Mouse (Mus musculus) embryonic facial prominence, embryonic 15.5 days (tissue): ENCODE data around the gene Cpm. TPM values are rescaled to one million over a fixed set of nuclear protein-coding genes. Genes with fewer than 3 reads are reported as not detected.

Experiments
- ATAC-seq: fragments of 200-750 bp; cut with Nextera tagmentation; 2 replicates; pipeline ENCODE4 v1.8.0; 2017; ENCODE audit warnings: low read depth, moderate TSS enrichment; ENCODE audit not compliant: insufficient number of reproducible peaks, low FRiP score, low TSS enrichment
- H3K27ac ChIP-seq: fragments of 300-500 bp; sonication (generic); replicated peaks from 2 replicates; pipeline ENCODE4 v1.5.1; 2015; ENCODE audit warnings: mild to moderate bottlenecking, inconsistent platforms
- H3K27me3 ChIP-seq: fragments of 300-500 bp; sonication (generic); 2 replicates; pipeline ENCODE4 v1.6.1; 2015; ENCODE audit warnings: inconsistent platforms
- H3K36me3 ChIP-seq: fragments of 300-500 bp; sonication (generic); 2 replicates; pipeline ENCODE4 v1.6.1; 2015; ENCODE audit warnings: mild to moderate bottlenecking, inconsistent platforms
- H3K4me1 ChIP-seq: fragments of 300-500 bp; sonication (generic); 2 replicates; pipeline ENCODE4 v1.6.1; 2015; ENCODE audit warnings: inconsistent platforms
- H3K4me2 ChIP-seq: fragments of 300-500 bp; sonication (generic); replicated peaks from 2 replicates; pipeline ENCODE4 v1.6.1; 2015; ENCODE audit warnings: mild to moderate bottlenecking, inconsistent platforms
- H3K4me3 ChIP-seq: fragments of 300-500 bp; sonication (generic); replicated peaks from 2 replicates; pipeline ENCODE4 v1.5.1; 2015; ENCODE audit warnings: mild to moderate bottlenecking, inconsistent platforms
- H3K9ac ChIP-seq: fragments of 300-500 bp; sonication (generic); 2 replicates; pipeline ENCODE4 v1.6.1; 2015; ENCODE audit warnings: inconsistent platforms
- H3K9me3 ChIP-seq: fragments of 300-500 bp; sonication (generic); replicated peaks from 2 replicates; pipeline ENCODE4 v1.6.1; 2016; ENCODE audit warnings: inconsistent platforms
- WGBS: fragments of 180-500 bp; shearing (Covaris S2); methylation state at CpG from one replicate; pipeline ENCODE4 v1.1.7; 2015; 5-methylcytosine and 5-hydroxymethylcytosine counted together
- polyA plus RNA-seq: library from polyadenylated mRNA; unstranded; fragments of >200 nt; fragmentation: Nextera tagmentation; extraction: Ambion mirVana; gene quantifications from 2 replicates; pipeline ENCODE4 v1.2.1, GENCODE M21; 2015

Cpm gene
- polyA plus RNA-seq, 1 experiment from 2014 or later: 68.7 TPM

- Histone ChIP-seq H3K27ac (no peak overlapping the region), H3K36me3 (no peaks in the 10 kb centered on the region), H3K4me1 (0 out of 2 replicates have a peak, but pooled peaks cover 3% of the 10 kb centered on the region), H3K4me2 (no peak overlapping the region), H3K4me3 (no peak overlapping the region), H3K9me3 (no peaks in the 10 kb centered on the region), H3K27me3 (no peaks in the 10 kb centered on the region), H3K9ac (no peak overlapping the region)
- no peak for ATAC-seq
- WGBS: 83% methylated on average over 2 of the region's 2 CpGs
These were observed 18.7 kb downstream of the Cpm start for GRCm38 (mm10) chr10:117647964-117648472.

DNA sequence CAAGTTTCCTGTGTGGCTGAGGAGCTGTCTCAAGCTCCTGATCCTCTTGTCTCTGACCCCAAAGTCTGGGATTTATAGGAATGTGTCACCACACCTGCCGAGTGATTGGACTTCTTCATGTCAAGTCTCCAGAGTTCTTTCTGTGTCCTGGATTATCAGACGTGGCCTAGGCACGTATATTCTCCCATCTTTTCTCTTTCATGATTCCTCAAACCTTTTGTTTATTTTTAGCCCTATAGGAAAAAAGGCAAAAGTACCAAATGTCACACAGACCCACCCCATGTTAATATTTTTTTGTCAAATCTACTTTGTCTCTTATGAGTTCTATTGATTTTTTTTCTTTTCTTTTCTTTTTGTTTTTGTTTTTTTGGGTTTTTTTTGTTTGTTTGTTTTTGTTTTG lies 19.3 kb downstream of the Cpm start:
- Histone ChIP-seq H3K9me3 (no peaks in the 10 kb centered on the region), H3K27me3 (no peaks in the 10 kb centered on the region), H3K27ac (no peak overlapping the region), H3K4me1 (0 out of 2 replicates have a peak, but pooled peaks cover 3% of the 10 kb centered on the region), H3K36me3 (no peaks in the 10 kb centered on the region), H3K4me3 (no peak overlapping the region), H3K9ac (no peak overlapping the region), H3K4me2 (no peak overlapping the region)
- 87% methylated on average over 3 of the region's 3 CpGs for whole genome bisulfite sequencing
- no peak for ATAC-seq

- Histone ChIP-seq H3K4me3 (no peak overlapping the region), H3K9ac (no peak overlapping the region), H3K36me3 (no peaks in the 10 kb centered on the region), H3K4me2 (no peak overlapping the region), H3K27ac (no peak overlapping the region), H3K4me1 (0 out of 2 replicates have a peak, but pooled peaks cover 3% of the 10 kb centered on the region), H3K9me3 (no peaks in the 10 kb centered on the region), H3K27me3 (no peaks in the 10 kb centered on the region)
- WGBS: 85% methylated on average over 11 of the region's 11 CpGs
- no peak for ATAC-seq
These were observed 20.2 kb downstream of the Cpm start for GRCm38 (mm10) chr10:117649292-117650041.

GRCm38 (mm10) chr10:117650042-117650655 lies 20.8 kb downstream of the Cpm start:
- H3K4me2 ChIP-seq: no peak overlapping the region
- H3K36me3 ChIP-seq: no peaks in the 10 kb centered on the region
- no peak for ATAC-seq
- H3K27me3 ChIP-seq: no peaks in the 10 kb centered on the region
- H3K4me3 ChIP-seq: no peak overlapping the region
- H3K4me1 ChIP-seq: 0 out of 2 replicates have a peak, but pooled peaks cover 3% of the 10 kb centered on the region
- H3K9me3 ChIP-seq: no peaks in the 10 kb centered on the region
- H3K27ac ChIP-seq: no peak overlapping the region
- 84% methylated on average over 12 of the region's 12 CpGs for whole genome bisulfite sequencing
- no peak overlapping the region for H3K9ac ChIP-seq

- H3K27me3 ChIP-seq: no peaks in the 10 kb centered on the region
- H3K4me1 ChIP-seq: 0 out of 2 replicates have a peak, but pooled peaks cover 3% of the 10 kb centered on the region
- no peak overlapping the region for H3K27ac ChIP-seq
- H3K4me2 ChIP-seq: no peak overlapping the region
- no peak for ATAC-seq
- no peak overlapping the region for H3K9ac ChIP-seq
- H3K9me3 ChIP-seq: no peaks in the 10 kb centered on the region
- no peaks in the 10 kb centered on the region for H3K36me3 ChIP-seq
- H3K4me3 ChIP-seq: no peak overlapping the region
- 72% methylated on average over 7 of the region's 7 CpGs for WGBS
These were observed 21.4 kb downstream of the Cpm start for GRCm38 (mm10) chr10:117650725-117651124.

DNA sequence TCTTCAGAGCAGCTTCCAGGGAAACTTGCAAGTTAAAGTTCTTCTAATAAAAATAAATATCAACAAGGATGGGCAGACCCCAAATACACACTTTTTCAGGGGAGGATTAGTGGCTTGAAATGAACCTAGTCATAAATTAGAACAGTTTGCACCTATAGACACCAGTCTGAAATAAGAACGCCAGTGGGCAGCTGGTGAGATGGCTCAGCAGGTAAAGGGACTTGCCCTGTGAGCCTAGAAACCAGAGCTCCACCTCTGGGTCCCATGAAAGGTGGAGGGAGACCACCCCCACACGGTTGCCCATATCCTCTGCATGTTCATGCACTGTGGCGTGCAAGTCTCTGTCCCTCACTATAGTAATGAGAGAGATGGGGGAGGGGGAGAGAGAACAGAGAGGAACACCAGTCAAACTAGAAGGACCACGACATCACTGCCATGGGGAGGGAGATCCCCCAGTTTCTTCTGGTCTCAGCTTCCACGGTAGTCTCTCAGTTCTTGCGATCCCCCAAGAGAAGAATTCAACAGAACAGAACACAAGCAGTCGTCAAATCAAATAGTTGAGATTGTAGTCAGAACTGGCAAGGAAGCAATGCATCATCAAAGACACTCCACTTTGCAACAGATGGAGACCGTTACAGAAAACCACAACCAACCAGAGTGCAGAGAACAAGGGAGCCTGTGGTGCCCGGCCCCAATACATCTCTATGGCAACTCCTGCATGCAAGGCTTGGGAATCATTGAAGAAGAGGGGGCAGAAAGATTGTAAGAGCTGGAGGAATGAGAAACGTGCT lies 22.5 kb downstream of the Cpm start:
- H3K4me2 ChIP-seq: no peak overlapping the region
- H3K9me3 ChIP-seq: no peaks in the 10 kb centered on the region
- H3K27me3 ChIP-seq: no peaks in the 10 kb centered on the region
- H3K36me3 ChIP-seq: no peaks in the 10 kb centered on the region
- H3K9ac ChIP-seq: no peak overlapping the region
- H3K4me1 ChIP-seq: 0 out of 2 replicates have a peak, but pooled peaks cover 3% of the 10 kb centered on the region
- 39% methylated on average over 10 of the region's 10 CpGs for WGBS
- H3K4me3 ChIP-seq: no peak overlapping the region
- H3K27ac ChIP-seq: no peak overlapping the region
- ATAC-seq: no peak; the same call in 1 of the 2 replicates

GRCm38 (mm10) chr10:117652378-117652774 lies 23.1 kb downstream of the Cpm start:
- Histone ChIP-seq H3K4me1 (0 out of 2 replicates have a peak, but pooled peaks cover 3% of the 10 kb centered on the region), H3K4me2 (no peak overlapping the region), H3K9me3 (no peaks in the 10 kb centered on the region), H3K9ac (no peak overlapping the region), H3K36me3 (no peaks in the 10 kb centered on the region), H3K27ac (no peak overlapping the region), H3K27me3 (no peaks in the 10 kb centered on the region), H3K4me3 (no peak overlapping the region)
- no peak for ATAC-seq
- 71% methylated on average over 4 of the region's 4 CpGs for WGBS

DNA sequence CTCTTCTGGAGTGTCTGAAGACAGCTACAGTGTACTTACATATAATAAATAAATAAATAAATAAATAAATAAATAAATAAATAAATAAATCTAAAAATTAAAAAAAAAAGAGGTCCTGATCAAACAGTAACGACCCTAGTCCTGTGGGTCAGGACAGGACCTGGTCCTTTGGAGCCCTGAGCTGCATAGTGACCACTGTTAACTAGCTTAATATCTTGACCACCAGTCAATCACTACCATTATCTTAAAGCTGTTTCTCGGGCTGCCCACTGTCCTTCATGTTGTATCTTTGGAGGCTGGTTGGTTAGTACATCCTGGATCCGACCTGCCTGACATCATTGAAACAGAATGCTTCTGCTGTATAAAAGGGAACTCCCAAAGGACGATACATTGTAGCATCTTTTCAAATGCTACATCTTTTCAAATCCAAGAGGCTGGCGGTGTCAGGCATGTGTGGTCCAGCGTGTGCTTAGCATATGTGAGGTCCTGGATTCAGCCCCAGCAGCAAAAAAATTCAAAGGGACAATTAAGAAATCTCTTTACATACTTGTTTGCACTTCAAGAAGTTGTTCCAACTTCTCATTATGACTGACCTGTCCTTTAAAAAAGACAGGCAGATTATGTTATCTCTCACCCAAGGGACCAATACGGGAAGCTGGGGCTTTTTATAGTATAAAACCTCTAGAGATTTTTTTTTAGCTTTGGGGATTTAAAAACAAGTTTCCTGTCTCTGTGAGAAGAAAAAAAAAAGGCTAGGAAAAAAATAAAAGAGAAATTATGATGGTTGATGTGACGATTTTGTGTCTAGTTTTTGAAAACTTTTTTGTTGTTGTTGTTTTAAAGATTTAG lies 23.9 kb downstream of the Cpm start:
- 0 out of 2 replicates have a peak, but pooled peaks cover 3% of the 10 kb centered on the region for H3K4me1 ChIP-seq
- H3K4me2 ChIP-seq: no peak overlapping the region
- no peaks in the 10 kb centered on the region for H3K36me3 ChIP-seq
- H3K4me3 ChIP-seq: no peak overlapping the region
- H3K9ac ChIP-seq: no peak overlapping the region
- no peaks in the 10 kb centered on the region for H3K9me3 ChIP-seq
- H3K27ac ChIP-seq: no peak overlapping the region
- no peak for ATAC-seq
- WGBS: 72% methylated on average over 8 of the region's 8 CpGs
- no peaks in the 10 kb centered on the region for H3K27me3 ChIP-seq

DNA sequence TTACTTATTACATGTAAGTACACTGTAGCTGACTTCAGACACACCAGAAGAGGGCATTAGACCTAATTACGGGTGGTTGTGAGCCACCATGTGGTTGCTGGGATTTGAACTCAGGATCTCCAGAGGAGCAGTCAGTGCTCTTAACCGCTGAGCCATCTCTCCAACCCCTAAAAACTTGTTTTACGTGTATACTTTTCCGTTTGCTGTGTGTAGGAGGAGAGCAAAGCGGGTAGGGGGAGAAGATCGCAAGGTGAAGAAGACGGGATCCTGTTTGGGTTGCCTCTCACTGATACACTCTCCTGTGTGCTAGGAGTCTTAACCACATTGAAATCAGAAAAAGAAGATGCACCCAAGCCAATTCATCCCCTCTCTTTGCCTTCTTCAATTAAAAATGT lies 24.5 kb downstream of the Cpm start:
- Histone ChIP-seq H3K27ac (no peak overlapping the region), H3K4me2 (no peak overlapping the region), H3K9me3 (no peaks in the 10 kb centered on the region), H3K9ac (no peak overlapping the region), H3K4me3 (no peak overlapping the region), H3K36me3 (no peaks in the 10 kb centered on the region), H3K27me3 (no peaks in the 10 kb centered on the region), H3K4me1 (0 out of 2 replicates have a peak, but pooled peaks cover 3% of the 10 kb centered on the region)
- 91% methylated on average over 7 of the region's 7 CpGs for WGBS
- ATAC-seq: no peak

GRCm38 (mm10) chr10:117654576-117655123 lies 25.4 kb downstream of the Cpm start:
- 0 out of 2 replicates have a peak, but pooled peaks cover 3% of the 10 kb centered on the region for H3K4me1 ChIP-seq
- H3K9me3 ChIP-seq: no peaks in the 10 kb centered on the region
- WGBS: 70% methylated on average over 3 of the region's 3 CpGs
- H3K4me3 ChIP-seq: no peak overlapping the region
- H3K9ac ChIP-seq: no peak overlapping the region
- no peak for ATAC-seq
- no peaks in the 10 kb centered on the region for H3K27me3 ChIP-seq
- H3K4me2 ChIP-seq: no peak overlapping the region
- H3K36me3 ChIP-seq: no peaks in the 10 kb centered on the region
- no peak overlapping the region for H3K27ac ChIP-seq
